Mouse (Mus musculus): ENCODE results near the gene Gm42878.
"Not testable (repeated sequence)": the region's sequence is repeated elsewhere in the genome, so short reads cannot be mapped to it uniquely, and the experiment has no call there.

Gm42878 gene

GRCm38 (mm10) chr5:121564468-121564895, 19.2 kb upstream of the Gm42878 start:
- in situ Hi-C loops (cut with MboI, MseI) = loop anchor here (5.0 kb wide), 1 partner anchor 43 kb away; no protein-coding TSS in a partner anchor

DNA sequence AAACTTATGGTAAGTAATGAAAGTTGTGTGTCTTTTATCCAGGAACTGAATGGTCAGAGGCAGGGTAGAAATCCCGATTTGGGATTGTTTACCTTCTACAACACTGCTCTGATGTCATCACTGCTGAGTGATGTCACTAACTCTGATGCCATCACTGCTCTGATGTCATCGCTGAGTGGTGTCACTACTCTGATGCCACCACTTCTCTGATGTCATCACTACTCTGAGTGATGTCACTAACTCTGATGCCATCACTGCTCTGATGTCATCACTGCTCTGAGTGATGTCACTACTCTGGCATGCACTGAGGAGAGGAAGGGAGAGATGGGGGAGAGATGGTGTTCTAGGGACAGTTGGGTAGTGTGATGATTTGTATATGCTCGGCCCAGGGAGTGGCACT, 17.2 kb upstream of the Gm42878 start:
- in situ Hi-C loops (cut with MboI, MseI) = loop anchor here (5.0 kb wide), 1 partner anchor 45 kb away; no protein-coding TSS in a partner anchor

DNA sequence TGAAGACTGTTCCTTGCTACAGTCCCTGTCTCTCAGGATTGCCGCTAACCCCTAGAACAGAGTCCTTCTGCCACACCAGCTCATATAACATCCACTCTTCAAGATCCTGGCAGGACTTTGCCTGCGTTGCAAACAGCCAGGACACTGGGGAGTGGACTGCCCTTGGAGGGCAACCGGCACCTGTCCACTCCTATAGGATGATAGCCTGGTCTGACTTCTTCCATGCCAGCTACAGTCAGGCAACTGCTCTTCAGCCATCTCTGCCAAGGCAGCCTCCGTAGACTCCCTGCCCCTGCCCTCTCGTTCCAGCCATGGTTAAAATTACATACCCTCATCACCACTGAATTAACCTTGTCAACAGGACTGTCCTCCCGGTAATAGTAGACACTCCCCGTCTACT, 3.9 kb upstream of the Gm42878 start:
- in situ Hi-C loops (cut with MboI, MseI) = no loop called here

- in situ Hi-C loops (cut with MboI, MseI) = no loop called here
Observed at GRCm38 (mm10) chr5:121547084-121547483, 1.8 kb upstream of the Gm42878 start.

- in situ Hi-C loops (cut with MboI, MseI) = no loop called here
Observed at GRCm38 (mm10) chr5:121546530-121546895, 1.2 kb upstream of the Gm42878 start.

GRCm38 (mm10) chr5:121545793-121546529, 679 bp upstream of the Gm42878 start, which contains the start of gene Mapkapk5:
Gene Mapkapk5 (minus strand): TSS chr5:121545905.
- in situ Hi-C loops (cut with MboI, MseI) = no loop called here

GRCm38 (mm10) chr5:121543370-121543769, 1.9 kb downstream of the Gm42878 start:
- in situ Hi-C loops (cut with MboI, MseI) = no loop called here

- in situ Hi-C loops (cut with MboI, MseI) = no loop called here
Observed at GRCm38 (mm10) chr5:121541235-121541634, 4.0 kb downstream of the Gm42878 start.

DNA sequence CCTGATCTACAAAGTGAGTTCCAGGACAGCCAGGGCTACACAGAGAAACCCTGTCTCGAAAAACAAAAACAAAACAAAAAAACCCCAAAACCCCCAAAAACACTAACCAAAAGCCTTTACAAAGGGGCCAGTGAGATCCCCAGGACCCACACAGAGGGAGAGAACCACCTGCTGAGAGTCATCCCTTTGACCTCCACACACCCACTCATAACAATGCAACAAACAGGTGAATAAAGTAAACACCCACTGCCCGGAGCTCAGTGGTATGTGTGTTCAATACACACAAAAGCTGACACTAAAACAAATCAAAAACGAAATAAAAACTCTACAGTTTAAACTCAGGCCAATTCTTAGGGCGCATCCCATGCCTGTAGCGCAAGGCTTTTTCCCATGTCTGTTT, 5.2 kb downstream of the Gm42878 start:
- in situ Hi-C loops (cut with MboI, MseI) = no loop called here

GRCm38 (mm10) chr5:121537588-121537987, 7.7 kb downstream of the Gm42878 start:
- in situ Hi-C loops (cut with MboI, MseI) = no loop called here

DNA sequence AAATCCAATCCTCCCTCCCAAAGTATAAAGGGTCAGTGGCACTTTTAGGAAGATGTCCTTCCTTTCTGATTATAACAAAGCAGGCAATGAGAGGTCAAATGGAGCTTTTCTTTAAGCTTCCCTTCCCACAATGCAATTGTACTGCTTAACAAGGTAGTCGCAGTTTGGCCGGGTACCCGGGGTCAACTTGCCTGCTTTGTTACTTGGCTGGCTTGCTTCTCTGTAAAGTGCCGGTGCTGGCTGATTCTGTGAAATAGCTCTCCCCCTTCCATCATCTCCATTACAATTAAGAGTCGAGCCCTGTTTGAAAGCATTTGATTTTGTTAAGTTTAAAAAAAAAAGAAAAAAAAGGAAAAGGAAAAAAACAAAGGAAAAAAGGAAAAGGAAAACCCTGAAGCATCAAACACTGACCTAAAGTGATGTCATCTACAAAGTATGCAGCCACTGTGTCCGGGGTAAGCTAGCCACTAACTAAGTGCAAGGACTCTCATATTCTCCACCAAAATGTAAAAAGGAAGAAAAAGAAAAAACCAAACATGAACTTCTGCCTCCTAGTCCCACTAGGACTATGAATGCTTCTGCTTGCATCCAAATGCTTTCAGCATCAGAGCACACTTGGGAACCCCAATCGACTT, 8.2 kb downstream of the Gm42878 start:
- in situ Hi-C loops (cut with MboI, MseI) = no loop called here

GRCm38 (mm10) chr5:121535116-121535515, 10.2 kb downstream of the Gm42878 start:
- in situ Hi-C loops (cut with MboI, MseI) = no loop called here

GRCm38 (mm10) chr5:121534521-121534920, 10.8 kb downstream of the Gm42878 start:
- in situ Hi-C loops (cut with MboI, MseI) = no loop called here

DNA sequence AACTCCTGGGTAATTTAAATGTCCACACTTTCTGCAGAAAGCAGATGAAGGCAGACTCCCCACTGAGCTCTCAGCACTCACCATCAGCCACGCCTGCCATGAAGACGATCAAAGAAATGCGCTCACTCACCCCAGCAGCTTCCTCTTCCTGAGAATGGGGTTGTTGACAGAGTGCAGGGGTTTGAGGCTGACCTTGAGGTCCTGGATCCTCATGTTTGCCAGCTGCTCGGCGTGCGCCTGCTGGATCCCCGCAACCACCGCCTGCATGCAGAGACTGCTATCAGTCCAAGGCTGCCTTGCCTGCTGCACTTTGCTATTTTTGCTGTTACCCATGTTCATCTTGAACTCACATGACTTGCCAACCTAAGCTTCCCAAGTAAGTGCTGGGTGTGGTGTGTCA, 18.3 kb downstream of the Gm42878 start:
- in situ Hi-C loops (cut with MboI, MseI) = no loop called here

GRCm38 (mm10) chr5:121526526-121526925, 18.8 kb downstream of the Gm42878 start:
- in situ Hi-C loops (cut with MboI, MseI) = no loop called here

DNA sequence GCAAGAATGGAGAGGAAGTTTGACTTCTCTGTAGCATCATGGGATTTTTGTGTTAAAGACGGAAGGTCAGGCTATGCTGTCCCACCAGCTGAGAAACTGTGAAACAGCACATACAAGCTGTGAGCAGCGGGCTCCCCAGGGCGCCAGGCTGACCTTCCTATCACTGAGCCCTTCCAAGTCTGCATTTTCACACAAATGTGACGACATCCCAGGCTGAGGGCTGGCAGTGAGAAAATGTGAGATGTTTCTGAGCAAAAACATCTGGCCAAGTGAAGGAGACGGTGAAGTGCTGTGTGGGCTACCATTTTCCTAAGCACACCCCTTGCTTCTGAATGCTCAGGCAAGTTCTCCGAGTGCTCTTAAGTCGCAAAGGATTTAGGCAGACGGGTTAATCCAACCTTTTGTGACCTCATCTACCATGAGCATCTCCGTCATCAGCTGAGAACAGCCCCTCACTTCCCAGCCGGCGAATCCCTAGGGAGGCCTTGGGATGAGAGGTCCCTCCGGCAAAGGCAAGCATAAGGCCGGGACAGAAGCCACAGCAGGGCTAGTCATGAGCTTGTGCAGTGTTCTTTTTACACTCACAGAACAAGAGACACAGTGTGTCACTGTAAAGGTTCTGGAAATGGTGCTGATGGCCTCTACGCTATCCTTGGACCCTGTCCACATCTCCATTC, 19.4 kb downstream of the Gm42878 start:
- in situ Hi-C loops (cut with MboI, MseI) = no loop called here

DNA sequence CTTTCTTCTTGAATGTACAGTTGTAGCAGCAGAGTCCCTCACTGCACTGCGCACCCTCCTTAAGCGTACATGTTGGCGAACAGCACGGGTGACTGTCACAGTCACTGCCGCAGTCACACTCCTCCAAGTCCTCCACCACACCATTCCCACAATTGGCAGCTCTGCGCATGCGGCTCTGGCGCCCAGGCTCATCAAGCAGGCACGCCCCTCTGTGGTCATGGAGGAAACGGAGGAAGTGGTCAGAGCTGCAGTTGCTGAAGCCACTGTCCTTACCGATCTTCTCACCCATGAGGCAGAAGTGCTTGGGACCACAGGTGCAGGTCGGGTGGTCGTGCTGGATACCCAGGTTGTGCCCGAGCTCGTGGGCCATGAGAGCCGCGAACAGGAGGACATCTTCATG, 25.5 kb downstream of the Gm42878 start:
- in situ Hi-C loops (cut with MboI, MseI) = not testable (repeated sequence)

GRCm38 (mm10) chr5:121518983-121519382, 26.3 kb downstream of the Gm42878 start:
- in situ Hi-C loops (cut with MboI, MseI) = no loop called here

DNA sequence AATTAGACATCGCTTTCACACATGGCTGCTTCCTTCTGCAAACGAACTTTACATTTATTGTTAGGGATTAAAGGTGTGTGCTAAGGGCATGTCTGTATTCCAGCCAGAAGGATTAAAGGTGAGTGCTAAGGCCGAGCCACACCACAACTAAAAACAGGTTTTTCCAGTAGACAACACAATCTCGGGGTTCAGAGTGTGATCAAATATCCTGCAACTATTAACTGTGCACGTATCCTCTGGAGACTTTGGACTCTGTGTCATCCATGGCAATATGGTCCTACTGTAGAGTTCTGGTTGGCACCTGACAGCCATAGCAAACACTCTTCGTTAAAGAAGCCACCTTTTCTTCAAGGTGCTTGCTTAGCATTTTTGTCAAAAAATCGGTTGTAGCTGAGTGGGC, 35.3 kb downstream of the Gm42878 start:
- in situ Hi-C loops (cut with MboI, MseI) = no loop called here

GRCm38 (mm10) chr5:121506846-121507245, 38.4 kb downstream of the Gm42878 start:
- in situ Hi-C loops (cut with MboI, MseI) = no loop called here

GRCm38 (mm10) chr5:121503231-121503630, 42.1 kb downstream of the Gm42878 start, which contains the start of gene Adam1b:
Gene Adam1b (minus strand): TSS chr5:121503435.
- in situ Hi-C loops (cut with MboI, MseI) = no loop called here

- in situ Hi-C loops (cut with MboI, MseI) = not testable (repeated sequence)
Observed at GRCm38 (mm10) chr5:121501424-121501996, 43.8 kb downstream of the Gm42878 start.

Data from regulatory T cell (primary cell).